Mouse (Mus musculus): ENCODE measurements at regions not wholly inside any gene's neighbourhood (a gene's known extent, or its start where the extent isn't known, plus 50 kb on each side); places are given as distances from the start of the nearest gene placed in this dataset.
A peak's percentile ranks its signal among the peaks of the same experiment; 100 is the strongest.

- DNase-seq: no peak
These were observed 70.0 kb downstream of the 1190002N15Rik start for GRCm38 (mm10) chr9:94467846-94468245.

- DNase-seq: peak; percentile 63
These were observed 81.8 kb downstream of the 1190002N15Rik start for GRCm38 (mm10) chr9:94456085-94456531.

GRCm38 (mm10) chr9:94455466-94455865 lies 82.4 kb downstream of the 1190002N15Rik start:
- no peak for DNase-seq

GRCm38 (mm10) chr9:94449911-94450310 lies 88.0 kb downstream of the 1190002N15Rik start:
- no peak for DNase-seq

GRCm38 (mm10) chr9:94446182-94446763 lies 91.6 kb downstream of the 1190002N15Rik start:
- DNase-seq: no peak

GRCm38 (mm10) chr9:94444140-94444789 lies 93.6 kb downstream of the 1190002N15Rik start:
- DNase-seq: no peak

GRCm38 (mm10) chr9:94441393-94441792 lies 96.5 kb downstream of the 1190002N15Rik start:
- DNase-seq: no peak

GRCm38 (mm10) chr9:94433468-94433867 lies 104.4 kb downstream of the 1190002N15Rik start:
- DNase-seq: no peak

- no peak for DNase-seq
These were observed 105.6 kb downstream of the 1190002N15Rik start for GRCm38 (mm10) chr9:94432144-94432747.

GRCm38 (mm10) chr9:94431540-94431939 lies 106.3 kb downstream of the 1190002N15Rik start:
- DNase-seq: no peak

- DNase-seq: no peak
These were observed 106.9 kb downstream of the 1190002N15Rik start for GRCm38 (mm10) chr9:94430996-94431395.

GRCm38 (mm10) chr9:94426740-94427139 lies 111.1 kb downstream of the 1190002N15Rik start:
- no peak for DNase-seq

- DNase-seq: no peak
These were observed 112.1 kb downstream of the 1190002N15Rik start for GRCm38 (mm10) chr9:94425804-94426203.

- DNase-seq: no peak
These were observed 113.3 kb downstream of the 1190002N15Rik start for GRCm38 (mm10) chr9:94424438-94425135.

- no peak for DNase-seq
These were observed 127.3 kb downstream of the 1190002N15Rik start for GRCm38 (mm10) chr9:94410546-94410945.

GRCm38 (mm10) chr9:94410042-94410441 lies 127.8 kb downstream of the 1190002N15Rik start:
- DNase-seq: no peak

GRCm38 (mm10) chr9:94408635-94409323 lies 129.1 kb downstream of the 1190002N15Rik start:
- DNase-seq: no peak

GRCm38 (mm10) chr9:94407671-94408070 lies 130.2 kb downstream of the 1190002N15Rik start:
- no peak for DNase-seq

- DNase-seq: no peak
These were observed 133.3 kb downstream of the 1190002N15Rik start for GRCm38 (mm10) chr9:94404551-94404950.

- DNase-seq: no peak
These were observed 137.3 kb downstream of the 1190002N15Rik start for GRCm38 (mm10) chr9:94400596-94400995.

- DNase-seq: no peak
These were observed 142.7 kb downstream of the 1190002N15Rik start for GRCm38 (mm10) chr9:94395215-94395614.

- no peak for DNase-seq
These were observed 151.7 kb downstream of the 1190002N15Rik start for GRCm38 (mm10) chr9:94386190-94386589.

GRCm38 (mm10) chr9:94382293-94382692 lies 155.6 kb downstream of the 1190002N15Rik start:
- DNase-seq: no peak
